Mouse (Mus musculus) kidney, postnatal 10 days (tissue): ENCODE measurements around the gene 2010003K11Rik.
A peak's percentile ranks its signal among the peaks of the same experiment; 100 is the strongest.

ENCODE experiments used
- DNase-seq: peaks from one replicate; pipeline ENCODE4 v3.0.0; 2021; ENCODE audit warnings: mixed read lengths

The 2010003K11Rik gene

DNA sequence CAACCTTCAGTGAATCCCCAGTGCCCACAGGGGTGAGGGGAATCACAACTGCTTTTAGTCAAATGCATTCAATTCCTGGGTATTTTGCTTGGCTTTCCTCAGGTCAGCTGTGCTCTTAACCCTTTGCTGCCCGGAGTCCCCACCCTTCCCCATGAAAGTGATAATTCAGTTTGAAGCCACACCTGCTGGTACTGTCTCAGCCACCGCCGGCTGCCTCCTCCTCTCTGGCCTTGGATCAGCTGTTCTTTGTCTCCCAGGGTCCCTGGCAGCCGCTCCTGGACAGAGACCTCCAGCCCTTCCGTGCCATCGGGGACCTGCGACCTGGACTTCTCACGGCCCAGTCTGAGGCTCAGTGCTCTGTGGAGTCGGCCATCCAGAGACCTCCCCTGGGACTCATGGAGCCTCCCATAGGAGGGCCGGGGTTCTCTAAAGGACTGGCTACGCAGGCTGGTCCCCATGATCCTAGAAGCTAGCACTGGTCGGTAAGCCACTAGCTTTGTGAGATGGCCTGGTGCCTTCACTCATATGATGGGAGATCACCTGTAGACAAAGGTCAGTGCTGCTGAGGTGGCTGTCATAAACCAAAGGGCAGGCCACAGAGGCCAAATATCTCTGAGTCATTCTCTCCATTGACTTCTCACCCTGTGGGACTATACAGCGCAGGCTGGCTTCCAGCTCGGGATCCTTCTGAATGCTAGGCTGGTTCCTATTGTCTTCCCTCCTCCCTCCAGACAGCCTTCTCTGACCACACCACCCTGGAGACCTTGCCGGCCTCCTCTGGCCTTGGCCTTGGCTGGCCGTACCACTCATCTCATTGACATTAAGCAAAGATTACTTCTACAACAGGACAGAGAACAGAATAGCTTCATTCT is at the start of gene 2010003K11Rik:
Gene 2010003K11Rik (minus strand): TSS at position 522 of the 872 bp plus-strand sequence.
- no peak for DNase-seq

DNA sequence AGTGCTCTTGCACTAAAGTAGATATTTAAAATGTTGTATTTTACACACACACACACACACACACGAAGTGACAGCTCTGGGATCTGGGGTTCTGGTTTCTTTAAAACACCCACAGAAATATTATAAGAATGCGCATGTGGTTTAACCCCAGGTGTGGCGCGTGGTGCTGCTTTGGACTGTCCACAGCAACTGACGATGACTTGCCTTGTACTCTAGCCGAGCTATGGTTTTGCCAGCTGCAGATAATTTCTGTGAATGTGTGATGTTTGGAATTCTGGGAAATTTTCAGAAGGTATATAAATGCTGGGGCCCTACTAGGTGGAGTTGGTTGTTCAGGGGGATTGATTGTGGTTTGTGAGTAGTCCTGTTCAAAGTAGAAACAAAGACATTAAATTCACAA is 49.4 kb upstream of the 2010003K11Rik start:
- no peak for DNase-seq

DNA sequence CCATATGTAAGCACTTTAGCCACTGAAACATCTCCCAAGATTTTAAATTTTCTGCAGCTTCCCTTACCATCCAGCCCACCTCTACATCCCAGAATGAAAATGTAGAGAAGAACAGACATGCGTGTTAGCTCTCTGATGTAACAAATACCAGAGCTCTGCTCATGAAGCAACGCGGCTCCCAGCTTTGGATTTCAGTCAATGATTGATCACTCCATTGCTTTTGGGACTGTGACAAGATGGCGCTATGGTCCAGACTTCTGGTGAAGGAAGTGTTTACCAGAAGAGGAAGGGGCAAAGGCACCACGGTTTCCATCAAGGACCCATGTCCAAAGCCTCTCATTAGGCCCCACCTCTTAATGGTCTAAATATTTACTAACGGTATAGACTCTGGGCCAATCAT is 47.5 kb upstream of the 2010003K11Rik start:
- no peak for DNase-seq

DNA sequence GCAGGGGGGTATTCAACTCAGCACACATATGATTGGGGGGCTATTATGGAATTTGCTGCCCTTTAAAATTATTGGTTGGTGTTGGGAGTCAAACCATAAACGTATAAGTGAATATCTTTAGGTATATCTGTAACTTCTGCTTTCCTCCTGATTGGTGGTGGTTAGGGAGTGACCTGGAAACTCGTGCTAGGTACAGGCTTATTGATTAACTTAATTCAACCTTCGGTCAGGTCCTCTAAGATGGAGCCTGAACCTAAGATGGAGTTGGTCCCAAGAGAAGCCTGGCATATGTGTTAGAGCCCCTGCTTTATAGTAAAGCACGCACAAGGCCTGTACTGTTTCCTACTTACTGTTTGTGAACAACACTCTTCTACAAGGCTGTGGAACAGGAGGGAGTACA is 46.7 kb upstream of the 2010003K11Rik start:
- DNase-seq: no peak

DNA sequence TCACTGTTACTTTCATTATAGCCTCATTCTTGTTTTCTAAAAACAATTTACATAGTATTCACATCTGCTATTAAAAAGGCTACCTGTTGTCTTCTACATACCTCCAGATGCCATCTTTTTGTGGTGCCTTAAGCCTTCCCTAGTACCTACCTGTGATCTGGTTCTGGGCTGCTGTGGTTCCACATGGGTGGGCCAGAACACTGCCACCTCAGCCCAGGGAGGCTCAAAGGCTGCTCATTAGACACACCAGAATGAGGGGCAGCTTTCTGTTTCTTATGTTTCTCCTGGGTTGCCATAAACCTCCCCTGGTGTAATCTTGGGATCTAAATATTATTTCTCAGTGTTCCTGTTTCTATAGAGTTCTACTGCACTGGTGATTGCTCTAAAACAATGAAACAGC is 43.7 kb upstream of the 2010003K11Rik start:
- no peak for DNase-seq

DNA sequence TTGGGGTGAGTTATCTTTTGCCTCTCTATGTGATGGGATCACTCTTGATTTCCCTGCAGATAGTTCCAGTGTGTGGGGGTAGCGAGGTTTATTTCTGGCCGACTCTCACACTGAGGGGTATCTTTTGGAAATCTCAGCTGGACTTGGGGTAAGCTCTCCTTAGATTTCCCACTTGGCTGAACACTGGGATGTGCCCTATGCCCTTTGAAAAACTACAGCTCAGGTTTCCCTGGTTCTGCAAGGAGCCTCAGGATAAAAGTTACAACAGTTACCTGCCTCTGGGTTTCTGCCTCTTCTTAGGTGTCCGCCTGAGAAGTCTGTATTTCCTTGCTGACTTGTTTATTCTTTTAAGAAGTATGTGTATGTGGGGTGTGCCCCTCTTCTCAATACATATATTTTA is 42.6 kb upstream of the 2010003K11Rik start:
- DNase-seq: no peak

DNA sequence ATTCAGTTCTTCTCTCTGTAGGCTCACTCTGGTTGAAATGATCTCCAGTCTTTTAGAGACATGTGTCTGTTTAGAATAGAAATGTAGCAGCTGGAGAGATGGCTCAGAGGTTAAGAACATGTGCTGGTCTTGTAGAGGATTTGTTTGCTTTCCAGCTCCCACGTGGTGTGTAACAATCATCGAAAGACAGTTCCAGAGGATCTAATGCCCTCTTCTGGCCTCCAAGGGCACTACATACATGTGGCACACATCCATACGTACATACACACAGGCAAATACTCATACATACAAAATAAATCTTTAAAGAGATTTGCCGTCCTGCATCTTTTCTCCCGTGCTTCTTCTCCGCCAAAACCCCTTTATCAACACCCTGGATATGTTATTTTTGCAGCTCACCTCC is 41.9 kb upstream of the 2010003K11Rik start:
- no peak for DNase-seq

DNA sequence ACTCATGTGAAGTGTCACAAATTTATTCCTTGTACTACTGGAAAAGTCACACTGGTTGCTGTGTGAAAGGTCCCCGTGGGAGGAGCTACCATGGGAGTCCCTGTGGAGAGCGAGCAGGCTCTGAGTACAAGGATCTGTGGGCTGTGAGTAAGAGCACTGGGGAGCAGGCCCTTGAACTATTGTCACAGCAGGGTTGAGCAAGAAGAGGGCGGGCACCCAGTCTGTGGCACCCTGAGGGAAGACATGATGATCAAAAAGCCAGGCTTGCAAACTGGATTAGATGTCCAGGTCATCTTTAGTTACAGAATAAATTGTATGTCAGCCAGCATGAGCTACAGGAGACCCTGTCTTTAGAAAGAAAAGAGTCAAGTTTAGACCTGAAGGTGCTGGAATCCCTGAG is 38.2 kb upstream of the 2010003K11Rik start:
- no peak for DNase-seq

DNA sequence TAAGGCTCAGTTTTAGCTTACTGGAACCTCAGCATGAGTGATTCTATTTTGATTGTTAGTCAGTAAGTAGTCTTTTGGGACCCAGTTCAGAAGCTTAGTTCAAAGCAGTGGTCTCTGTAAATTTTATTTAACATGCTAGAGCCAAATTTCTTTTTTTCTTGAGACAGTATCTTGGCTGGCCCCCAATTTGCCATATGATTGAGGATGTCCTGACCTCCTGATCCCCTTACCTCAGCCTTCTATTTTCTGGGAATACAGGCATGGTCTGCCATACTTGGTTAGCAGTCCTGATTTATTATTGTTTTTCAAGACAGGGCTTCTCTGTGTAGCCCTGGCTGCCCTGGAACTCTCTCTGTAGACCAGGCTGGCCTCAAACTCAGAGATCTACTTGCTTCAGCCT is 37.5 kb upstream of the 2010003K11Rik start:
- no peak for DNase-seq

DNA sequence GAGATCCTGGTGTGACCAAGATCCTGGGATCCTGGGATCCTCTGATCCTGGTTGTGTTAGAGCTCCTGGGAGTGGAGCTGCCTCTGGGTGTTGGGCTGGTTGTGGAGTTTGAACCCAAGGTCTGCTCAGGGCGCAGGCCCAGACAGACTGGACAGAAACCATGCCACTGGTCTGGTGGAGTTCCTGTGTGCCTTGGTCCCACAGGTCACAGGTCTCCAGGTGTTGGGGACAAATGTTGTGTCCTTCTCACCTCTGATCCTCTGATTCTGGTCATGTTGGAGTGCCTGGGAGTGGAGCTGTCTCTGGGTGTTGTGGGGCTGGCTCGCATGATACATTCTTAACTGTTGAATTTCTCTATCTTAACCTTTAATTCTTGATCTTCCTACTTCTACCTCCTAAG is 36.3 kb upstream of the 2010003K11Rik start:
- no peak for DNase-seq

DNA sequence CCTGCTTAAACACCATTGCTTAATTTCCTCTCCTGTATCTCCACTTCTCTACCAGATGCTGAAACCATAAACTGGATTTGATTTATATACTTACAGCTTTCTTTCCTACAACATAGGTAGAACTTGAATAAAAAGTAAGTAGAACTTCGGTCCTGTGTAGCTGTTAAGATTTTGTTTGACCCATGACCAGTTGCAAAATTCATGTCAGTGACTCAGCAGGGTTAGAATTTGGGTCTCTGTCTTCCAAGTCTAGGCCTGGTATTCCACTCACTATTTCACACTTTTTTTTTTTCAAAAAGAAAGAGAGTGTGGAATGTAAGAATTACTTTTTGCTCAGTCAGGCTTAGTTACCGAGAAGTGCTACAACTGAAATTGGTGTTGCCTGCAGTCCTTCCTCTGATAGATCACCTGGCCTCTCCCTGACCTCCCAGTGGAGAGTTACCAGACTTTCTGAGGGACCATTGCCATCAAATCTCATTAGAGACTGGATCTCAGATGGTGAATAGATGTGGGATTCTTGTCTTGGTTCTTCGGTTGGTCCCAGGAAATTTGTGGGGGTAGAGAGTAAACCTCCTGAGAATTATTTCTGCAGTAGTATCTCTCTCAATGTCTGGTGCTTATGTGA is 23.2 kb upstream of the 2010003K11Rik start:
- DNase-seq: no peak

DNA sequence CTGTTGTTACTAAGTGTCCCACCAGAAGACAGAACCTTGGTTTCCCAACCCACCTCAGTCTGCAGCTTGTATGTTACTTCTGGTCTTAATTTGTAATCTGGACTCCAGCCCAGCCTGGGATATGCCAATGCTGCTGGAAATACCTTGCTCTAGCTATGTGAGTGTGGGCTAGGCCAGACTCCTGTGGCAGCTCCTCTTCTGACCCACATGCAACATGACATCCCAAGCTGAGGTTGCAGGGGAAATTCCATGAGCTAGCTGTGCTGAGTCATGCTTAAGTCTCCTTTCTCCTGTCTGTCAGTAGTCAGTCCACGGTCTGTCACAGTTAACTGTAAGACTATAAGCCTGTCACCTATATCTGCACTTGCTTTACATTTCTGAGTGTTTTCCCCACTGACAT is 19.1 kb upstream of the 2010003K11Rik start:
- DNase-seq: no peak

DNA sequence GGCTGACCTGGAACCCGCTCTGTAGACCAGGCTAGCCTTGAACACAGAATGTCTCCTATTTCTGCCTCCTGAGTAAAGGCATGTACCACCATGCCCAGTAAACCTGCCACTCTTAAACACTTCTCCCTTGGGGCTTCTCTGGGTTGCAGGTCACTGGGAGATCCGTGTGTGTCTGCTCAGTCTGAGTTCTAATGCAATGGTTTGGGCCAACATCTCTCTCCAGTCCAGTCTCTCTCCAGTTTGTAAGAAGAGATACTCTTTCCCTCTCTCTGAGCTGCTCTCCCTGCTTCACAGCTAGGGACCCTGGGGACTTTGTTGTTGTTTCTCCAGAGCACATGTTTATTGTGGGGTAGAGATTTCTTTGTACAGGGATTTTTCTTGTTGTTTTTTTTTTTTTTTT is 17.9 kb upstream of the 2010003K11Rik start:
- no peak for DNase-seq

DNA sequence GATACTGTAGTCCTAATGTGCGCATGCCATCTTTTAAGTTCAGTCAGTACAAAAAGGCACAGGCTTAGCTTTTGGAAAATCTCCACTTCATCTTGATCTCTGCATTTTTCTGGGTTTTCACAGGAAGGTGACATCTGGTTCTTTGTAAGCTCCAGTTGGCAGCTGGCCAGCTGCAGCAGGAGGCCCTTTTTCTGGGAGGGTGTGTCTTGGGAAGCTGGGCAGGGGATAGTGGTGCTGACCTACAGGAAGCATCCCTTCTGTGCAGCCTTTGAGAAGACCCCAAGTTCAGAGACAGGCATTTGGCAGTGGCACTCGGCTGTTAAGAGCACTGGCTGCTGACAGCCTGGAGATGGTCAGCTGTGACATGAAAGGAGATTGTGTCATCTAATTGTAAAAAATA is 17.4 kb upstream of the 2010003K11Rik start:
- peak; percentile 58 for DNase-seq

DNA sequence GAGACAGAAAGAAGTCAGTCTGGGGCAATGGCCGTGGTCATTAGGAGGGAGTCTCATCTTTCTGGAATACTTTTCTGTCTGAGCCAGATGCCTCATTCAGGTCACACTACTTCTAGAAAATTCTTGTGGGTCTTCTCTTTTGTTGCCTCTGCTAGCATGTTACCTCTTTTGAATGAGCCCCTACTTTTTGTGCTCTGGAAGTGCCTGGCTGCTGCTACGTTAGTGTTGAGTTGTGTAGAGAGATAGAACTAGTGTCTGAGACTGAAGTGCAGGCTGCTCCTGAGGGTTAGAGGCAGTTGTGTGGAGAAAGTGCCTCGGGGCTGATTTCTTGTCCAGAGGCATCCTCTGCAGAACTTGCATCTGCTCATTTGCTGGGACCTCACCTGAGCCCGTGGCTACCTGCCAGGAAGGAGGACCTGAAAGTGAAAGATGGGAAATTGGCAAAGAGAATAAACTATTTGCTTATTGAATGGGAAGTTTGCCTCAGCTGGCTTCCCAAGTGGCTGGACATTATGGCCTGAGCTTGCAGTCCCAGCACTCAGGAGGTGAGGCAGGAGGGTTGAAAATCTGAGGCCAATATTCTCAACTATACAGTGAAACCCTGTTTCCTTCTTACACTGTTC is 15.0 kb upstream of the 2010003K11Rik start:
- DNase-seq: no peak

DNA sequence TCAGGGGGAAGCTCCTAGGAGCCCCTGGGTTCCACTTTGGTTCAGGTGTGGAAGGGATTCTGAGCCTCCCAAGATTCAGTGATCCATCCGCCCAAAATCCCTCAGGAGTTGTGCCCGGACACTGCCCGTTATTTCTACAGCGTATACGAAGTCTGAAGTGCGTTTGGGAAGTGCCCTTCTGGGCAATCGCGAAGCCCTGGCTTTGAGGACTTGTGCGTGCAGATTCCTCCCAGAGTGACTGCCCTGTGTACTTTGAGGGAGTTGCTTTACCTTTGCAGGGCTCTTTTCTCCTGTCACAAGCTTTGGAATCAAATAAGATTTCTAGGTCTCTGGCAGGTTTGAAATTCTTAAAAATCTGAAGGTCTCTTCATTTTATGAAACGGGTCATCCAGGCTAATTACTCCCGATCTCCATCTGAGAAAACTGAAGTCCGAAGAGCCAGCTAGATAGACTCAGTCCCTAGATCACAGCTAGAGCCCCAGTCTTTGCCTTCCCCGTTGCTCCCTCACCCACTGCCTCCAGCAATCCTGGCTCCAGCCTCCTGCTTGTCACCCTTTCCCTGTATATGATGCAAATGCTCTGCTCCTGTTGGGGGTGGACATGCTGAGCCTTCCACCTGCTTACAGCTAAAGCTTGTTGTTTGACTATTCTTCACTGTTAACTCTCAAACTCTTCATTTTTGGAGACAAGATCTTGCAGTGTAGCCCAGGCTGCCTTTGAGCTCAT is 12.9 kb upstream of the 2010003K11Rik start:
- DNase-seq: peak; percentile 24

DNA sequence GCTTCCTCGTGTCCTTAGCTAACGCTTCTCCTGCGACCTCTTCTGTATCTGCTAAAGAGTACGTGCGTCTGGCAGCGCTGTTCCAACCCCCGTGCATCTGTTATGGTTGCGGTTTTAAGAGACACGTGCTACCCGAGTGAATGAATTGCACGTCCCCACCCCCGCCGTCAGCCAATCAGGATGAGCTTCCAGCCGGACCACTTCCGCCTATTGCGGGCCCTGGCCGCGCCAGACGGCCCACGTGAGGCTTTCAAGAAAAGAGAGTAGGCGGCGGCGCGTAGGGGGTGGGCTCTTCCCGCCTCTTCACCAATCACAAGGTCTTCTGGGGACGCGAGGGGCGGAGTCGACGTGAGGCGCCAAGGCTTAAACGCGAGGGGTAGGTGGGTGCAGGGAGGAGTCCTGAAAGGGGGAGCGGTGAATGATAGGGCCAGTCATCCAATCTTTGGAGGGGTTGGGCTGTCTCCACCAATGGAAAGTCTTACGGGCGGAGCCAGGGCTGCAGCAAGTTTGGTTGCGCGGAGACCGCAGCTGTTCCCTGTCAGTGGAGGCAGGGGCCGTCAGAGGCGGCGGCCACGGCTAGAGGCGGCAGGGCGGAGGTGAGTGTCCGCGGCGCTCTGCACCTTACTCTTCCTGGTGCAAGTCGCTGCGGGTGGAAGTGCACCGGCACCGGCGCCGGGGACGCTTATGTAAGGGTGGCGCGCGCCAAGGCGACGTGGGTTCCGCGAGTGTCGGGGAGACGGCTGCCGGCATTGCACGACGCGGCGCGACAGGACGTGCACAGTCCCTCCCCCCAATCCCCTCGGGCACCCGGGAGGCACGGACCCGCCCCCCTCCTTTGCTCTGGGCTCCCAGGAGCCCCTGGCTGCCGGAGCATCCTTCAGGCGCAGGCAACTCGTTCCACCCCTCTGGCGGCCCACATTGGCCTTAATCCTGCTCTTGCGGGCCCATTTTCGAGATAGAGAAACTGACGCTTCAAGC is 11.9 kb upstream of the 2010003K11Rik start, which contains the start of gene Pcx:
Gene Pcx (plus strand): TSS at position 487 of the 978 bp plus-strand sequence.
- peak; percentile 98 for DNase-seq

DNA sequence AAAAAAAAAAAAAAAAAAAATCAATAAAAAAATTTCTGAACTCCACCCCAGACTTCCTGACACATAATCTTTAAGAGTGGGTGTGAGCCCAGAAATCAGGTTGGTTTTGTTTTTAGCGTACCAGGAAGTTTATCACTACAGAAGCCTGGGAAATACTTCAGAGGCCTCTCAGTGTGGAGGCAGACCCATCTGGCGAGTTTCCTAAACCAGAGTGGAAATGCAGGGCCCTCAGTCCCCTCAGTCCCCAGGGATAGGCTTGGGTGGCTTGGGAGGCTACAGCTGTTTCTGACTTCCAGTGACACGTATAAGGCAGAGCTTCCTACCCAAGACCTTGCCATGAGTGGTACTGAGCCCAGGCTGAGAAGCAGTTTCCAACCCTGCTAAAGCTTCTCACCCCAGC is 9.4 kb upstream of the 2010003K11Rik start:
- no peak for DNase-seq

DNA sequence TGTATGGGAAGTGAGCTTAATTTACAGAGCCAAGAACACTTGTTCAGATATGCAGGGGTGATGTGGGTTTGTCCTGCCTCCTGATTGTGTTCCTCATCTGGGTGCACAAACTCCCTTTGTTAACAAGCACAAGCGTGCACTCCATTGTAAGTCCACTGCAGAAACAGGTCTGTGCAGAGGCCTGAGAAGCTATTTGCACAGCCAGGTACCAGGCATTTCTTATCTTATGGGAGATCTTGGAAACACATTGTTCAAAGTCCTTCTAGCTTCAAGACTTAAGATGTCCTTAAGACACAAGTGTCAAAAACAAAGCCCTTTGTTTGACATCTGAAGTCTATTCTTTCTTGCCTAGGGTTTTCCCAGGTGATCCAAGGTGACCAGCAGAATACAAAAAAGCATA is 6.4 kb upstream of the 2010003K11Rik start:
- no peak for DNase-seq

DNA sequence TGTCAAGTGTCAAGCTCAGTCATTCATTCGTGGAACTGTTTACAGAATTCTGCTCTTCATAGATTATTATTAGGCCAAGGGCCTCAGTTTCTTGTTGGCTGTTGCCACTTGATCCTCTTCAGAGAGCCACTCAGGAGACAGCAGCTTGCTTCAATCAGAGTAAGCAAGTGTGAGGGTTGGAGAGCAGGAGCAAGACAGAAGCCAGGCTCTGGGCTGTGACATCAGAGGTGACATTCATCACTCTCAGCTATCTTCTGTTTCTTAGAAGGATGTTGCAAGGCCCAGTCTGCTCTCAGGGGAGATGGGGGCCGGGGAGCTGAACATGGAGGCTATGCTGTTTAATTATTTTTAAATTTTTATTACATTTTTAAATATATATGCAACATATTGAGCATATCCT is 4.3 kb upstream of the 2010003K11Rik start:
- no peak for DNase-seq

DNA sequence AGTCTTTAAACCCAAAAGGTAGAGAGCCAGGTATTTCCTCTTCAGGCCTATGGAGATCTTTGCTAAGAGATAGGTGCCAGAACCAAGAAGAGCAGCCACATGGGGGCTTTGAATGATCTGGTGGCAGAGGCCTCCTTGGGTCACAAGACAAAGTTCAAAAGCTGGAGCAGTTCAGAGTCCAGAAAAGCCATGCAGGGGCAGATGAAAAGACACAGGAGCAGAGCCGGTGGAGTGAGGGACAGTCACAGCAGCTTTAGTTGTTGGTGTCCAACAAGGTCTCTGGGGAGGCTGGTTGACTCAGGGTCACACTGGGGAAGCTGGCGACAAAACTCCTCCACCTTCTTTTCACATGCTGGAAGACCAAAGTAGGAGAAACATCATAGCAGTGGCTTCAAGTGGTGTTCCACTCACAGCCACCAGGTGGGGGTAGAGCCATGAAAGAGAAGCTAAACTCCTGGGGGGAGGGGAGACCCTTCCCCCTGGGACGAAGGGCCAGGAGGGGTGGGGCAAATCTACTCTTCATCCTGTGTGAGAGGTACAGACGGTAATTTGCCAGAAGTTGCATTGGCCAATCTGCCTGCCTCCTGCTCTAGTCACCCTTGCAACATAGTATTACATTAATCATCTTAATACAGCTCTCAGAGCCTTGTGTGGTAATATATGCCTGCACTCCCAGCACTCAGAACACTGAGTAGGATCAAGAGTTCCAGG is 965 bp downstream of the 2010003K11Rik start:
- peak; percentile 86 for DNase-seq
